Mouse (Mus musculus): Measurements from ENCODE around the gene Btk. TPM values are rescaled to one million over a fixed set of nuclear protein-coding genes. Genes with fewer than 3 reads are reported as not detected.

Btk gene
- polyA plus RNA-seq (2014; fragmentation: Nextera tagmentation; extraction: Ambion mirVana), result 0.84 and 1.2 TPM in 2 replicates

- Histone ChIP-seq H3K27ac (ENCODE audit: low read depth) (no peak within 1 kb of the TSS), H3K4me2 (no peak within 1 kb of the TSS), H3K4me1 (ENCODE audit: insufficient read depth) (no peaks in the 10 kb centered on the region), H3K9me3 (ENCODE audit: low read depth, low read length) (no peaks in the 10 kb centered on the region), H3K9ac (no peak within 1 kb of the TSS), H3K36me3 (ENCODE audit: insufficient read depth) (peaks cover 6% of the 10 kb centered on the region; the same call in 1 of the 2 replicates), H3K27me3 (ENCODE audit: insufficient read depth, low read length) (no peaks in the 10 kb centered on the region), H3K4me3 (ENCODE audit: low read depth, low read length) (no peak within 1 kb of the TSS)
- no peak for ATAC-seq (ENCODE audit: insufficient read depth)
- no peak for DNase-seq
- WGBS, result 80% methylated on average over 11 of the region's 11 CpGs
- TF ChIP-seq CTCF (IDR thresholded peaks at IDR 0.05; ENCODE audit: low read depth), result no peak
These were observed at the start of gene Btk for GRCm38 (mm10) chrX:134582888-134583669. TSS of gene Btk (minus strand) at chrX:134583570.

GRCm38 (mm10) chrX:134632710-134633109 lies 49.3 kb upstream of the Btk start:
- Histone ChIP-seq H3K27ac (ENCODE audit: low read depth) (no peak overlapping the region), H3K4me1 (ENCODE audit: insufficient read depth) (no peaks in the 10 kb centered on the region), H3K9ac (no peak overlapping the region), H3K4me3 (ENCODE audit: low read depth, low read length) (no peak overlapping the region), H3K9me3 (ENCODE audit: low read depth, low read length) (no peaks in the 10 kb centered on the region), H3K36me3 (ENCODE audit: insufficient read depth) (no peaks in the 10 kb centered on the region), H3K4me2 (no peak overlapping the region), H3K27me3 (ENCODE audit: insufficient read depth, low read length) (no peaks in the 10 kb centered on the region)
- no peak for ATAC-seq (ENCODE audit: insufficient read depth)
- WGBS, result 90% methylated on average over 5 of the region's 5 CpGs
- no peak for DNase-seq
- TF ChIP-seq CTCF (IDR thresholded peaks at IDR 0.05; ENCODE audit: low read depth), result no peak

- WGBS, result 62% methylated on average over 2 of the region's 2 CpGs
- Histone ChIP-seq H3K4me3 (ENCODE audit: low read depth, low read length) (no peak overlapping the region), H3K9me3 (ENCODE audit: low read depth, low read length) (no peaks in the 10 kb centered on the region), H3K4me1 (ENCODE audit: insufficient read depth) (no peaks in the 10 kb centered on the region), H3K36me3 (ENCODE audit: insufficient read depth) (no peaks in the 10 kb centered on the region), H3K27me3 (ENCODE audit: insufficient read depth, low read length) (no peaks in the 10 kb centered on the region), H3K4me2 (no peak overlapping the region), H3K27ac (ENCODE audit: low read depth) (no peak overlapping the region), H3K9ac (no peak overlapping the region)
- DNase-seq (no peak), ATAC-seq (ENCODE audit: insufficient read depth) (no peak)
- no peak for TF ChIP-seq CTCF (IDR thresholded peaks at IDR 0.05; ENCODE audit: low read depth)
These were observed 44.8 kb upstream of the Btk start for GRCm38 (mm10) chrX:134628200-134628599.

- H3K27ac ChIP-seq (ENCODE audit: low read depth), result no peak overlapping the region
- ATAC-seq (ENCODE audit: insufficient read depth) (no peak), DNase-seq (no peak)
- no peaks in the 10 kb centered on the region for H3K27me3 ChIP-seq (ENCODE audit: insufficient read depth, low read length)
- H3K4me1 ChIP-seq (ENCODE audit: insufficient read depth), result no peaks in the 10 kb centered on the region
- no peak overlapping the region for H3K4me2 ChIP-seq
- TF ChIP-seq CTCF (IDR thresholded peaks at IDR 0.05; ENCODE audit: low read depth), result no peak
- WGBS, result 49% methylated on average over 4 of the region's 4 CpGs
- H3K36me3 ChIP-seq (ENCODE audit: insufficient read depth), result no peaks in the 10 kb centered on the region
- H3K9me3 ChIP-seq (ENCODE audit: low read depth, low read length), result no peaks in the 10 kb centered on the region
- H3K4me3 ChIP-seq (ENCODE audit: low read depth, low read length), result no peak overlapping the region
- H3K9ac ChIP-seq, result no peak overlapping the region
These were observed 40.0 kb upstream of the Btk start for GRCm38 (mm10) chrX:134623350-134623749.

- no peaks in the 10 kb centered on the region for H3K9me3 ChIP-seq (ENCODE audit: low read depth, low read length)
- no peaks in the 10 kb centered on the region for H3K27me3 ChIP-seq (ENCODE audit: insufficient read depth, low read length)
- H3K4me3 ChIP-seq (ENCODE audit: low read depth, low read length), result no peak overlapping the region
- no peak overlapping the region for H3K9ac ChIP-seq
- H3K4me2 ChIP-seq, result no peak overlapping the region
- TF ChIP-seq CTCF (IDR thresholded peaks at IDR 0.05; ENCODE audit: low read depth), result no peak
- no peaks in the 10 kb centered on the region for H3K4me1 ChIP-seq (ENCODE audit: insufficient read depth)
- H3K27ac ChIP-seq (ENCODE audit: low read depth), result no peak overlapping the region
- H3K36me3 ChIP-seq (ENCODE audit: insufficient read depth), result no peaks in the 10 kb centered on the region
- DNase-seq (no peak), ATAC-seq (ENCODE audit: insufficient read depth) (no peak)
- 74% methylated on average over 3 of the region's 3 CpGs for WGBS
These were observed 38.3 kb upstream of the Btk start for GRCm38 (mm10) chrX:134621685-134622084.

GRCm38 (mm10) chrX:134620254-134620865 lies 37.0 kb upstream of the Btk start:
- WGBS, result 52% methylated on average over 8 of the region's 8 CpGs
- H3K27me3 ChIP-seq (ENCODE audit: insufficient read depth, low read length), result no peaks in the 10 kb centered on the region
- no peak for TF ChIP-seq CTCF (IDR thresholded peaks at IDR 0.05; ENCODE audit: low read depth)
- no peak overlapping the region for H3K9ac ChIP-seq
- H3K27ac ChIP-seq (ENCODE audit: low read depth), result no peak overlapping the region
- H3K9me3 ChIP-seq (ENCODE audit: low read depth, low read length), result no peaks in the 10 kb centered on the region
- H3K36me3 ChIP-seq (ENCODE audit: insufficient read depth), result no peaks in the 10 kb centered on the region
- no peak overlapping the region for H3K4me3 ChIP-seq (ENCODE audit: low read depth, low read length)
- H3K4me1 ChIP-seq (ENCODE audit: insufficient read depth), result no peaks in the 10 kb centered on the region
- no peak overlapping the region for H3K4me2 ChIP-seq
- DNase-seq (peak; percentile 4), ATAC-seq (ENCODE audit: insufficient read depth) (no peak)

- no peak for ATAC-seq (ENCODE audit: insufficient read depth)
- no peaks in the 10 kb centered on the region for H3K9me3 ChIP-seq (ENCODE audit: low read depth, low read length)
- no peaks in the 10 kb centered on the region for H3K27me3 ChIP-seq (ENCODE audit: insufficient read depth, low read length)
- TF ChIP-seq CTCF (IDR thresholded peaks at IDR 0.05; ENCODE audit: low read depth), result no peak
- H3K9ac ChIP-seq, result no peak overlapping the region
- no peak overlapping the region for H3K4me3 ChIP-seq (ENCODE audit: low read depth, low read length)
- H3K4me2 ChIP-seq, result no peak overlapping the region
- no peaks in the 10 kb centered on the region for H3K4me1 ChIP-seq (ENCODE audit: insufficient read depth)
- H3K27ac ChIP-seq (ENCODE audit: low read depth), result no peak overlapping the region
- DNase-seq, result no peak
- no peaks in the 10 kb centered on the region for H3K36me3 ChIP-seq (ENCODE audit: insufficient read depth)
- WGBS, result 54% methylated on average over 9 of the region's 9 CpGs
These were observed 36.3 kb upstream of the Btk start for GRCm38 (mm10) chrX:134619695-134620094.
